Mouse (Mus musculus): ENCODE results near the gene Nfic. TPM values are rescaled to one million over a fixed set of nuclear protein-coding genes. Genes with fewer than 3 reads are reported as not detected.

Nfic gene
- polyA plus RNA-seq, 1 experiment from 2014 or later = 82.8 TPM

- ATAC-seq (ENCODE audit: low FRiP score, low read depth) = no peak
- no peak overlapping the region for H3K4me2 ChIP-seq (replicated peaks)
- H3K36me3 ChIP-seq = peaks cover 57% of the 10 kb centered on the region
- no peaks in the 10 kb centered on the region for H3K9me3 ChIP-seq
- H3K4me3 ChIP-seq = no peak overlapping the region
- H3K9ac ChIP-seq = no peak overlapping the region
- H3K4me1 ChIP-seq = peaks cover 93% of the 10 kb centered on the region
- peaks cover 24% of the 10 kb centered on the region for H3K27me3 ChIP-seq
- WGBS = 59% methylated on average over 4 of the region's 4 CpGs
- H3K27ac ChIP-seq = peak overlapping the region; percentile 85; the same call in 1 of the 2 replicates
Observed at GRCm38 (mm10) chr10:81410350-81410749, 45.1 kb downstream of the Nfic start.

- peaks cover 24% of the 10 kb centered on the region for H3K27me3 ChIP-seq
- WGBS = 14% methylated on average over 8 of the region's 8 CpGs
- peak overlapping the region; percentile 48; the same call in 1 of the 2 replicates for H3K27ac ChIP-seq
- 0 out of 2 replicates have a peak overlapping the region, but pooled peaks have one; percentile 9 for H3K4me2 ChIP-seq (replicated peaks)
- H3K9me3 ChIP-seq = no peaks in the 10 kb centered on the region
- peaks cover 61% of the 10 kb centered on the region for H3K36me3 ChIP-seq
- peaks cover 87% of the 10 kb centered on the region for H3K4me1 ChIP-seq
- ATAC-seq (ENCODE audit: low FRiP score, low read depth) = no peak
- no peak overlapping the region for H3K9ac ChIP-seq
- no peak overlapping the region for H3K4me3 ChIP-seq
Observed at GRCm38 (mm10) chr10:81409330-81409729, 46.1 kb downstream of the Nfic start.

GRCm38 (mm10) chr10:81408871-81409291 lies 46.6 kb downstream of the Nfic start:
- Histone ChIP-seq H3K36me3 (peaks cover 66% of the 10 kb centered on the region), H3K27ac (peak overlapping the region; percentile 48; the same call in 1 of the 2 replicates), H3K9me3 (no peaks in the 10 kb centered on the region), H3K4me1 (peaks cover 87% of the 10 kb centered on the region), H3K9ac (no peak overlapping the region), H3K27me3 (peaks cover 24% of the 10 kb centered on the region), H3K4me3 (no peak overlapping the region), H3K4me2 (replicated peaks) (0 out of 2 replicates have a peak overlapping the region, but pooled peaks have one; percentile 9)
- 14% methylated on average over 9 of the region's 9 CpGs for WGBS
- ATAC-seq (ENCODE audit: low FRiP score, low read depth) = no peak

GRCm38 (mm10) chr10:81408424-81408729 lies 47.1 kb downstream of the Nfic start:
- peak overlapping the region; percentile 48; the same call in 1 of the 2 replicates for H3K27ac ChIP-seq
- 44% methylated on average over 13 of the region's 13 CpGs for WGBS
- H3K4me2 ChIP-seq (replicated peaks) = no peak overlapping the region
- no peak overlapping the region for H3K4me3 ChIP-seq
- no peak overlapping the region for H3K9ac ChIP-seq
- H3K4me1 ChIP-seq = peaks cover 87% of the 10 kb centered on the region
- no peak for ATAC-seq (ENCODE audit: low FRiP score, low read depth)
- H3K27me3 ChIP-seq = peaks cover 24% of the 10 kb centered on the region
- peaks cover 71% of the 10 kb centered on the region for H3K36me3 ChIP-seq
- no peaks in the 10 kb centered on the region for H3K9me3 ChIP-seq

- Histone ChIP-seq H3K36me3 (peaks cover 68% of the 10 kb centered on the region), H3K27me3 (peaks cover 24% of the 10 kb centered on the region), H3K4me3 (peak overlapping the region; percentile 29), H3K9me3 (no peaks in the 10 kb centered on the region), H3K27ac (peak overlapping the region; percentile 55; the same call in 1 of the 2 replicates), H3K9ac (peak overlapping the region; percentile 35), H3K4me2 (replicated peaks) (peak overlapping the region; percentile 53), H3K4me1 (peaks cover 87% of the 10 kb centered on the region)
- WGBS = 18% methylated on average over 31 of the region's 31 CpGs
- ATAC-seq (ENCODE audit: low FRiP score, low read depth) = 0 out of 2 replicates have a peak, but pooled peaks have one; percentile 3
Observed at GRCm38 (mm10) chr10:81407539-81408423, 47.7 kb downstream of the Nfic start.

- H3K9ac ChIP-seq = peak overlapping the region; percentile 35; the same call in 1 of the 2 replicates
- no peaks in the 10 kb centered on the region for H3K9me3 ChIP-seq
- 18% methylated on average over 24 of the region's 24 CpGs for WGBS
- peak overlapping the region; percentile 55; the same call in 1 of the 2 replicates for H3K27ac ChIP-seq
- peak overlapping the region; percentile 53 for H3K4me2 ChIP-seq (replicated peaks)
- peaks cover 87% of the 10 kb centered on the region for H3K4me1 ChIP-seq
- ATAC-seq (ENCODE audit: low FRiP score, low read depth) = no peak
- H3K4me3 ChIP-seq = peak overlapping the region; percentile 29
- peaks cover 24% of the 10 kb centered on the region for H3K27me3 ChIP-seq
- H3K36me3 ChIP-seq = peaks cover 61% of the 10 kb centered on the region
Observed at GRCm38 (mm10) chr10:81406504-81407440, 48.7 kb downstream of the Nfic start.

GRCm38 (mm10) chr10:81405588-81406201 lies 49.7 kb downstream of the Nfic start:
- no peak for ATAC-seq (ENCODE audit: low FRiP score, low read depth)
- Histone ChIP-seq H3K27ac (0 out of 2 replicates have a peak overlapping the region, but pooled peaks have one; percentile 0), H3K9ac (no peak overlapping the region), H3K9me3 (no peaks in the 10 kb centered on the region), H3K36me3 (peaks cover 60% of the 10 kb centered on the region), H3K4me1 (peaks cover 87% of the 10 kb centered on the region), H3K4me3 (no peak overlapping the region), H3K27me3 (peaks cover 24% of the 10 kb centered on the region), H3K4me2 (replicated peaks) (peak overlapping the region; percentile 53; the same call in 1 of the 2 replicates)
- 49% methylated on average over 13 of the region's 13 CpGs for WGBS

- no peak for ATAC-seq (ENCODE audit: low FRiP score, low read depth)
- peaks cover 24% of the 10 kb centered on the region for H3K27me3 ChIP-seq
- peaks cover 87% of the 10 kb centered on the region for H3K4me1 ChIP-seq
- H3K9ac ChIP-seq = no peak overlapping the region
- peaks cover 69% of the 10 kb centered on the region for H3K36me3 ChIP-seq
- no peak overlapping the region; the same call in 1 of the 2 replicates for H3K27ac ChIP-seq
- no peak overlapping the region for H3K4me3 ChIP-seq
- no peak overlapping the region for H3K4me2 ChIP-seq (replicated peaks)
- 61% methylated on average over 18 of the region's 18 CpGs for WGBS
- no peaks in the 10 kb centered on the region for H3K9me3 ChIP-seq
Observed at GRCm38 (mm10) chr10:81404720-81405119, 50.7 kb downstream of the Nfic start.

GRCm38 (mm10) chr10:81404082-81404481 lies 51.4 kb downstream of the Nfic start:
- Histone ChIP-seq H3K4me1 (peaks cover 85% of the 10 kb centered on the region), H3K9ac (no peak overlapping the region), H3K9me3 (no peaks in the 10 kb centered on the region), H3K4me2 (replicated peaks) (no peak overlapping the region), H3K36me3 (peaks cover 75% of the 10 kb centered on the region), H3K27me3 (peaks cover 24% of the 10 kb centered on the region), H3K4me3 (no peak overlapping the region), H3K27ac (no peak overlapping the region)
- WGBS = 11% methylated on average over 9 of the region's 9 CpGs
- no peak for ATAC-seq (ENCODE audit: low FRiP score, low read depth)

GRCm38 (mm10) chr10:81403511-81403910 lies 51.9 kb downstream of the Nfic start:
- peaks cover 77% of the 10 kb centered on the region for H3K36me3 ChIP-seq
- H3K27me3 ChIP-seq = peaks cover 21% of the 10 kb centered on the region

GRCm38 (mm10) chr10:81402227-81402765 lies 53.1 kb downstream of the Nfic start:
- H3K4me1 ChIP-seq = peaks cover 68% of the 10 kb centered on the region
- peak overlapping the region; percentile 49 for H3K4me2 ChIP-seq (replicated peaks)
- H3K9me3 ChIP-seq = no peaks in the 10 kb centered on the region
- peak overlapping the region; percentile 92 for H3K27ac ChIP-seq
- H3K9ac ChIP-seq = peak overlapping the region; percentile 50
- 21% methylated on average over 7 of the region's 7 CpGs for WGBS
- H3K4me3 ChIP-seq = peak overlapping the region; percentile 17; the same call in 1 of the 2 replicates
- 0 out of 2 replicates have a peak, but pooled peaks cover 10% of the 10 kb centered on the region for H3K27me3 ChIP-seq
- peaks cover 74% of the 10 kb centered on the region for H3K36me3 ChIP-seq
- peak; percentile 12 for ATAC-seq (ENCODE audit: low FRiP score, low read depth)

More at GRCm38 (mm10) chr10:81403511-81403910, 51.9 kb downstream of the Nfic start:
- no peak for ATAC-seq (ENCODE audit: low FRiP score, low read depth)
- Histone ChIP-seq H3K4me1 (peaks cover 80% of the 10 kb centered on the region), H3K4me2 (replicated peaks) (0 out of 2 replicates have a peak overlapping the region, but pooled peaks have one; percentile 49), H3K27ac (peak overlapping the region; percentile 92), H3K9me3 (no peaks in the 10 kb centered on the region), H3K9ac (peak overlapping the region; percentile 31; the same call in 1 of the 2 replicates), H3K4me3 (no peak overlapping the region)
- 60% methylated on average over 10 of the region's 10 CpGs for WGBS
